Mouse (Mus musculus) stomach, postnatal 0 days (tissue): ENCODE measurements around the gene Nfia. TPM values are rescaled to one million over a fixed set of nuclear protein-coding genes. Genes with fewer than 3 reads are reported as not detected.
A peak's percentile ranks its signal among the peaks of the same experiment; 100 is the strongest.

ENCODE experiments used
- ATAC-seq: fragments of 200-750 bp; cut with Nextera tagmentation; 2 replicates; pipeline ENCODE4 v1.8.0; 2017; ENCODE audit not compliant: low FRiP score, low TSS enrichment
- DNase-seq: peaks from one replicate; pipeline ENCODE4 v3.0.0-alpha.2; 2016; ENCODE audit warnings: low spot score
- H3K27ac ChIP-seq: fragments of 300-500 bp; sonication (generic); replicated peaks from 2 replicates; pipeline ENCODE4 v1.5.1; 2014; ENCODE audit warnings: mild to moderate bottlenecking, control low read depth
- H3K27me3 ChIP-seq: fragments of 300-500 bp; sonication (generic); 2 replicates; pipeline ENCODE4 v1.6.1; 2014; ENCODE audit warnings: low read length; ENCODE audit not compliant: control insufficient read depth, insufficient read depth
- H3K36me3 ChIP-seq: fragments of 300-500 bp; sonication (generic); 2 replicates; pipeline ENCODE4 v1.6.1; 2014; ENCODE audit warnings: low read length, mixed read lengths; ENCODE audit not compliant: control insufficient read depth, insufficient read depth
- H3K4me1 ChIP-seq: fragments of 300-500 bp; sonication (generic); replicated peaks from 2 replicates; pipeline ENCODE4 v1.6.1; 2014; ENCODE audit warnings: antibody characterized with exemption; ENCODE audit not compliant: control insufficient read depth, insufficient read depth
- H3K4me2 ChIP-seq: fragments of 300-500 bp; sonication (generic); replicated peaks from 2 replicates; pipeline ENCODE4 v1.6.1; 2014; ENCODE audit warnings: low read depth, mild to moderate bottlenecking, control low read depth, moderate library complexity
- H3K4me3 ChIP-seq: fragments of 300-500 bp; sonication (generic); 2 replicates; pipeline ENCODE4 v1.5.1; 2014; ENCODE audit warnings: low read depth, low read length, control low read depth
- H3K9ac ChIP-seq: fragments of 300-500 bp; sonication (generic); 2 replicates; pipeline ENCODE4 v1.6.1; 2014; ENCODE audit warnings: mild to moderate bottlenecking, low read length, control low read depth, mixed read lengths
- H3K9me3 ChIP-seq: fragments of 300-500 bp; sonication (generic); 2 replicates; pipeline ENCODE4 v1.6.1; 2016; ENCODE audit warnings: low read length; ENCODE audit not compliant: control insufficient read depth
- CTCF ChIP-seq: IDR thresholded peaks from 2 replicates; pipeline ENCODE4 v1.5.1; 2016; ENCODE audit warnings: antibody characterized with exemption, low read depth, mild to moderate bottlenecking, moderate library complexity
- EP300 ChIP-seq: optimal IDR thresholded peaks from 2 replicates; pipeline ENCODE3; 2016; ENCODE audit warnings: antibody characterized with exemption
- WGBS: fragments of 180-500 bp; shearing (Covaris S2); extraction: QIAGEN DNeasy Blood & Tissue Kit; methylation state at CpG from one replicate; pipeline ENCODE4 v1.1.7; 2014; 5-methylcytosine and 5-hydroxymethylcytosine counted together
- polyA plus RNA-seq: library from polyadenylated mRNA; unstranded; fragments of >200 nt; fragmentation: Nextera tagmentation; extraction: Ambion mirVana; gene quantifications from 2 replicates; pipeline ENCODE4 v1.2.1, GENCODE M21; 2015

Gene Nfia
- polyA plus RNA-seq, 1 experiment from 2014 or later = 26.0 TPM

DNA sequence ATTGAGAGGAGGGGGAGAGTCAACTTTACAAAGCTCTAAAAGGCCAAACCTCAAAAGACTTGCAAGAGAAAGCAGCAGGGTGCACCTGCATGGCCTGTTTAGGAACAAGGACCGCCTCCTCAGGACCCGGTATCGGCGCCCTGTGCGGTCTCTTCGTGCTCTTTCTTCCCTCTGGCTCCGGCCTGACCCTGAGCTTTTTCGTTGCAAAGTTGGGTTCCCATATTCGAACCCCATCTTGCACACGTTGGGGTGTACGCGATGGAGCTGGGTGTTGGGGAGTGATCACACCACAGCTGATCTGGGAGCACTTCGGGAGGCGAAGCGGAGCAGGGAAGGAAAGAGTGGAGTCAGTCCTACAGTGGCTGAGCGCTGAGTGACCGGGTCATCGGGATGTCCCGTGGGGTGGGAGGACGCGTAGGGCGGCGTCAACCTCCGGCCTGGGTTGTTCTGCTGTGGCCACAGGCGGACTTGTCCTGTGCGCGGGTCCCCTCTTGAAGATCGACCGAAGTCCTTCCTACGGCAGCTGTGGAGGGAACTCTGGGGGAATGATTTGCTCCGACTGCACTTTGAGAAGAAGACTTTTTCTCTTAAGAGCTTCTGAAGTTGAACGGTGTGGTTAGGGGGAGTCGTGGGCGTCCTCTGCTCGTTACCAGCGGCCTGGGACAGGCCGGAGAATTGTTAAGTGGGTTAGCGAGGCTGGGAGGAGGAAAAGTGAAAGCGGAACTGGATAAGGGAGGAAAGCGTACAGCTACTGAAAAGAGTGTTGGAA, 20.9 kb upstream of the Nfia start:
- TF ChIP-seq EP300 (no peak), CTCF (no peak)
- Histone ChIP-seq H3K27me3 (no peaks in the 10 kb centered on the region), H3K36me3 (no peaks in the 10 kb centered on the region), H3K4me2 (peak overlapping the region; percentile 83), H3K9me3 (no peaks in the 10 kb centered on the region), H3K4me3 (peak overlapping the region; percentile 53), H3K4me1 (no peaks in the 10 kb centered on the region; the same call in 1 of the 2 replicates), H3K27ac (peak overlapping the region; percentile 97), H3K9ac (peak overlapping the region; percentile 78)
- peak; percentile 76 for DNase-seq
- WGBS = 2% methylated on average over 40 of the region's 40 CpGs
- ATAC-seq = peak; percentile 80

DNA sequence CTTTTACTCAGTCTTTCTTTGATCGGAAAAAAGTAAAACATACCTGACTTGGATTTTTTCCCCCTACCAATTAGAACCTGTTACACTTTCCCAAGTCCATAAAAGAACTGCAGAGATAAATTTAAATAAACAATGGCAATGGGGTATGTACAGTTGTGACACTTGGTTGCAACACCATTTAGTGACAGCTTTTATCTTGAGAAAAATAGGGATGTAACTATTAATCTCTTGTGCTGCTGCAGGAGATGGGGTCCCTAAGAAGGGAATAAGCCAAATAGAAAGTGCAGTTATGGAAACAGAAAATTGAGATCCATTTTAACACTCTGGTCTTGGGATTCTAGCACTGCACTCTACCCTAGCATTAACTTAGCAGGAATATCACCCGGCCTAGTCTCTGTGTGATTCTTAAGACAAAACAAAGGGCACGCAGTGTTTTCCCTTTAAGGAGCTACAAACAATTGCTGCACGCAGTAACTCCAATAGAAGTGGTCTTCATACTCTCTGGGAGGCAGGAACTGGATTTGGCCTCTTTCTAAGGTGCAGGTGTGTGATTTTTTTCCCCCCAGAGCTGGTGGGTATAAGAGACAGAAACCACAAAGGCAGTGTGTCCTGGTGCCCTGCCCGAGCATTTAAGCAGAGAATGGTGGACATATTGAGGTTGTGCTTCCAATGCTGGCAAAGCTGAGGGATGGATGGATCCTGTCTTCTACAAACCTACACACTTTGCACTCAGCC, 20.1 kb upstream of the Nfia start:
- ATAC-seq = no peak
- Histone ChIP-seq H3K27ac (peak overlapping the region; percentile 97), H3K9ac (peak overlapping the region; percentile 78)

DNA sequence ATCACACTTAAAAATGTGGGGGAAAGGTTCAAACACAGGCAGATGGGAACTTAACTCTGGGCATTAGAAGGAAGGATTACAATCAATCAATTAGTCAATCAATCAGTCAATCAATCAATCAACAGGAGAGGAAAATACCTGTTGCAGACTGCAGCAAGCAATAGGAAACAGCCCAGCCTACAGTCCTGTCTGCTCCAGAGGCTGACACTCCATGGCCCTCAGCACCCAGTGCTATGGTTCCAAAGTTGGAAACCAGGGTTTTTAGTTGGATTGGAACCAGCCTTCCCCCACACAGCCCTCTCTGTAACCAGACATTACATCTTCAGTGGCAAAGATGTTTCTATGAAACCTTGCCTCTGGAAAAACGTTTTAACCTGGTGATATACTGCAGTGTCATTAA, 19.0 kb upstream of the Nfia start:
- no peak overlapping the region for H3K27ac ChIP-seq
- H3K4me3 ChIP-seq = no peak overlapping the region
- no peaks in the 10 kb centered on the region; the same call in 1 of the 2 replicates for H3K4me1 ChIP-seq
- WGBS = 59% methylated on average over 1 of the region's 1 CpGs
- H3K27me3 ChIP-seq = no peaks in the 10 kb centered on the region
- DNase-seq (no peak), ATAC-seq (no peak)
- no peak for TF ChIP-seq CTCF
- no peak for TF ChIP-seq EP300
- no peak overlapping the region for H3K4me2 ChIP-seq
- no peaks in the 10 kb centered on the region for H3K36me3 ChIP-seq
- no peaks in the 10 kb centered on the region for H3K9me3 ChIP-seq
- H3K9ac ChIP-seq = no peak overlapping the region

More for the DNA sequence above, 20.1 kb upstream of the Nfia start:
- Histone ChIP-seq H3K4me2 (peak overlapping the region; percentile 83), H3K4me1 (no peaks in the 10 kb centered on the region; the same call in 1 of the 2 replicates), H3K27me3 (no peaks in the 10 kb centered on the region), H3K36me3 (no peaks in the 10 kb centered on the region), H3K9me3 (no peaks in the 10 kb centered on the region), H3K4me3 (peak overlapping the region; percentile 53)
- DNase-seq = no peak
- TF ChIP-seq EP300 (no peak), CTCF (no peak)
- 46% methylated on average over 5 of the region's 5 CpGs for WGBS

DNA sequence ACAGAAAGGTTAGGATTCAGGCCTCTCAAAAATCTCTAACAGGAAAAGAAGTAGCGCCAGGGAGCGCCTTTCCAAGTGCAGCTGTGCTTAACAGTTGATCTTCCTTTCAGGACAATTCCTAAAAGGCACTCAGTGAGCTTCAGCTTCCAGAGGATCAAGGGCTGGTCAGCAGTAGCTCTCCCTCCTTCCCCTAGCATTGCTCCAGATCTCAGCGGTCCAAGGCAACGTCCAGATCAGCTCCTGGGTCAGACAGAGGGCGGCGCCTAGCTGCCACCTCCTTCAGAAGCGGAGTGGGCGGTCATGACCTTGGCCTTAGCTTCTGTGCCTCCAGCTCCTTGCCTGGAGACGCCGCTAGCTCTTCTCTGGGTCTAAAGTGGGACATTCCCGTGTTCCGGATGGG, 18.3 kb upstream of the Nfia start:
- no peaks in the 10 kb centered on the region for H3K27me3 ChIP-seq
- H3K4me2 ChIP-seq = peak overlapping the region; percentile 17
- no peak; the same call in 1 of the 2 replicates for TF ChIP-seq CTCF
- no peak for TF ChIP-seq EP300
- DNase-seq (peak; percentile 22), ATAC-seq (no peak)
- H3K4me1 ChIP-seq = no peaks in the 10 kb centered on the region; the same call in 1 of the 2 replicates
- no peaks in the 10 kb centered on the region for H3K36me3 ChIP-seq
- WGBS = 49% methylated on average over 12 of the region's 12 CpGs
- no peaks in the 10 kb centered on the region for H3K9me3 ChIP-seq
- peak overlapping the region; percentile 35; the same call in 1 of the 2 replicates for H3K27ac ChIP-seq
- H3K4me3 ChIP-seq = no peak overlapping the region
- no peak overlapping the region for H3K9ac ChIP-seq

DNA sequence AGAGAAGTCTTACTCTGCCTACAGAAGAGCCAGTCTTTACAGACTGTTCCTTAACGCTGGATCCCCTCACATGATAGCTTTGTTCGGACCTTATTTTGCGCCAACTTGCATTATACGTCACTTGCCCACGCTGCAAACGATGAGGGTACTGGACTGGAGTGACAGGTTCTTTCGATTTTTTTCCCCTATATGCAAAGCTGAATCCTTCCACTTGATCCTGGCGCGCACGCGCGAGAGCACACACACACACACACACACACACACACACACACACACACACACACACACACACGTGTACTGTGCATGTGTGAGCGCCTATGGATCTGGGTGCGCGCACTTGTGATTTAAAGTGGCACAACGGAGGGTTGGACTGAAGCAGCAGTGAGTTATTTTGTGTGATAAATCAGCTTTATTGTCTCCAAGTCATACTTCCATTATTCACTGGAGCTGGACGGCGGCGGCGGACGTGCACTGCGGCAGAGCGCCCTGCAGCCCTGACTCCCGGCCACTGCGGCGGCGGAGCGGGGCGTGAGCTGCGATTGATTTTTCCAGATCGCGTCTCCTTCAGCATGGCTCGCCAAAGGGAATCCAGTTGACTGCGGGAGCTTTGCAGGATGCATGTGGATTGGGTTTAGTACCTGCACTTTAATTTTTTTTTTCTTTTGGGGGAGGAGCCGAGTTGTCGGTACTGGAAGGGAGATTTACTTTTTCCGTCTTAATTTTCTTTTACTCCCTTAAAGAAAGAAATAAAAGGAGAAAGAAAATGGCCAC, 15.1 kb upstream of the Nfia start:
- H3K27ac ChIP-seq = peak overlapping the region; percentile 85
- peak overlapping the region; percentile 51 for H3K4me3 ChIP-seq
- peak; percentile 7; the same call in 1 of the 2 replicates for TF ChIP-seq CTCF
- peak; percentile 58 for TF ChIP-seq EP300
- no peaks in the 10 kb centered on the region for H3K27me3 ChIP-seq
- no peaks in the 10 kb centered on the region; the same call in 1 of the 2 replicates for H3K4me1 ChIP-seq
- H3K9ac ChIP-seq = peak overlapping the region; percentile 70
- H3K36me3 ChIP-seq = no peaks in the 10 kb centered on the region
- WGBS = 1% methylated on average over 38 of the region's 38 CpGs
- peak overlapping the region; percentile 77 for H3K4me2 ChIP-seq
- DNase-seq (peak; percentile 80), ATAC-seq (peak; percentile 78)
- no peaks in the 10 kb centered on the region for H3K9me3 ChIP-seq
